Mouse (Mus musculus) neural tube, embryonic 14.5 days (tissue): ENCODE data around the gene Phf21a. TPM values are rescaled to one million over a fixed set of nuclear protein-coding genes. Genes with fewer than 3 reads are reported as not detected.
"Not testable (repeated sequence)": the region's sequence is repeated elsewhere in the genome, so short reads cannot be mapped to it uniquely, and the experiment has no call there.

Source experiments
- ATAC-seq: fragments of 200-750 bp; cut with Nextera tagmentation; 2 replicates; pipeline ENCODE4 v1.8.0; 2017; ENCODE audit warnings: low read depth, mild to moderate bottlenecking, moderate TSS enrichment, moderate library complexity
- H3K27ac ChIP-seq: fragments of 300-500 bp; sonication (generic); 2 replicates; pipeline ENCODE4 v1.5.1; 2014; ENCODE audit warnings: low read depth, mild to moderate bottlenecking, control low read depth, low read length, moderate library complexity, mixed read lengths
- H3K27me3 ChIP-seq: fragments of 300-500 bp; sonication (generic); 2 replicates; pipeline ENCODE4 v1.6.1; 2014; ENCODE audit warnings: low read length; ENCODE audit not compliant: control insufficient read depth, insufficient read depth
- H3K36me3 ChIP-seq: fragments of 300-500 bp; sonication (generic); 2 replicates; pipeline ENCODE4 v1.6.1; 2014; ENCODE audit warnings: low read length, mixed read lengths; ENCODE audit not compliant: control insufficient read depth, insufficient read depth
- H3K4me1 ChIP-seq: fragments of 300-500 bp; sonication (generic); 2 replicates; pipeline ENCODE4 v1.6.1; 2014; ENCODE audit warnings: low read length; ENCODE audit not compliant: control insufficient read depth, insufficient read depth
- H3K4me2 ChIP-seq: fragments of 300-500 bp; sonication (generic); 2 replicates; pipeline ENCODE4 v1.6.1; 2014; ENCODE audit warnings: mild to moderate bottlenecking, low read depth, low read length, control low read depth
- H3K4me3 ChIP-seq: fragments of 300-500 bp; sonication (generic); 2 replicates; pipeline ENCODE4 v1.5.1; 2014; ENCODE audit warnings: low read depth, low read length, control low read depth, mixed read lengths
- H3K9ac ChIP-seq: fragments of 300-500 bp; sonication (generic); replicated peaks from 2 replicates; pipeline ENCODE4 v1.6.1; 2014; ENCODE audit warnings: low read depth, mild to moderate bottlenecking, control low read depth, low read length, mixed read lengths
- H3K9me3 ChIP-seq: fragments of 300-500 bp; sonication (generic); 2 replicates; pipeline ENCODE4 v1.6.1; 2016; ENCODE audit warnings: low read length; ENCODE audit not compliant: control insufficient read depth
- WGBS: fragments of 180-500 bp; shearing (Covaris S2); extraction: QIAGEN DNeasy Blood & Tissue Kit; methylation state at CpG from one replicate; pipeline ENCODE4 v1.1.7; 2014; 5-methylcytosine and 5-hydroxymethylcytosine counted together
- polyA plus RNA-seq: library from polyadenylated mRNA; unstranded; fragments of >200 nt; fragmentation: Nextera tagmentation; extraction: Ambion mirVana; gene quantifications from 2 replicates; pipeline ENCODE4 v1.2.1, GENCODE M21; 2014

The Phf21a gene
- polyA plus RNA-seq, 1 experiment from 2014 or later: 39.9 TPM

DNA sequence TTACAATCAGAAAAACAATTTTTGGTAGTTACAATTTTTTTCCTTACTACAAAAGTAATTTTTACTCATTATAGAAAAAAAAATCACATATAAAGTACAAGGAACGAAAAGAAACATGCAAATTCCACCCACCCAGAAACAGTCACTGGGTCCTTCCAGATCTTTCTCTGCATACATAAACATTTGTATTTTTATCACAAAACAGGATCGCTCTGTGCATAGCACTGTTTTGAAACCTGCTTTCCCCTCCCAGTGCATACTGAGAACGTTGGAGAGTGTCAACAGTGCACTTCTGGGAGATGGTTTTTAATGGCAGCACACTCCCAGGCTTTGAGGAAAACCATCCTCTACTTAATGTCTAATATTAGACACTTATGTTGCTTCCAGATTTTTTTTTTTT is 25.3 kb upstream of the Phf21a start:
- no peaks in the 10 kb centered on the region for H3K27me3 ChIP-seq
- no peaks in the 10 kb centered on the region for H3K36me3 ChIP-seq
- H3K4me3 ChIP-seq: no peak overlapping the region
- H3K4me2 ChIP-seq: no peak overlapping the region
- H3K9ac ChIP-seq: no peak overlapping the region
- no peaks in the 10 kb centered on the region for H3K4me1 ChIP-seq
- H3K9me3 ChIP-seq: no peaks in the 10 kb centered on the region
- H3K27ac ChIP-seq: no peak overlapping the region
- no peak for ATAC-seq
- 78% methylated on average over 3 of the region's 3 CpGs for WGBS

DNA sequence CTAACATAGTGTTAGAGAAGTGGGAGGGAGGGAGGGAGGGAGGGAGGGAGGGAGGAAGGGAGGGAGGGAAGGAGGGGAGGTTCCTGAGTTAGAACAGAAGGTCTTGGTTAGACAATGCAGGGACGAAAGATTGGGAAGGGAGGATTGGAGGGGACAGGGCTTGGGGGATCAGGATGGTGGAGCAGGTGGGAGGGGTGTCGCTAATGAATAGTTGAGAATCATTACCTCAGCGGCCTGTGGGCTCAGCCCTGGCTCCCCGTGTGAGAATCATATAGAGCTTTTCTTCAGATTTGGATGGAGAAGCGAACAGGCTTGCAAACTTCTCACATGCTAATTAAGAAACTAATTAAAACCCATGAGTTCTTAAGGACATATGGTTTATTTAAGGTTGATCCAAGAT is 23.3 kb upstream of the Phf21a start:
- H3K4me2 ChIP-seq: no peak overlapping the region
- no peaks in the 10 kb centered on the region for H3K36me3 ChIP-seq
- H3K27ac ChIP-seq: no peak overlapping the region
- H3K4me3 ChIP-seq: no peak overlapping the region
- no peaks in the 10 kb centered on the region for H3K4me1 ChIP-seq
- no peak for ATAC-seq
- H3K9me3 ChIP-seq: no peaks in the 10 kb centered on the region
- 69% methylated on average over 5 of the region's 5 CpGs for WGBS
- H3K27me3 ChIP-seq: no peaks in the 10 kb centered on the region
- no peak overlapping the region for H3K9ac ChIP-seq

DNA sequence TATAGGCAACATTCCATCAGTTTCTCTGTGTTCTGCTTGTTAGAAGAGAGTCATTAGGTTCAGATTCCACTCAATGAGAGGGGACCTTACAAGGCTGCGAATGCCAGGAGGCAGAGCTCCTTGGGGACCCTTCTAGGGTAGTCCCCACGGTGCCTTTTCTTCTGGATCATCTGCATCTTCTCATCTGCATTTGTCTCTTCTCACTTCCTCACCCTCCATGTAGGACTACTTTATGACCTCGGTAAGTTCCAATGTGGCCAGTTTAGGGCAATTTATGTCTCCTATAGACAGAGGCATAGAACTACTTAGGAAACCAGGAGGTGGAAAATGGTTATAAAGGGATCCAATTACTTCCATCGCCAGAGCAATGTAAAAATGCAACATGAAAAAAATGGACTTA is 21.8 kb upstream of the Phf21a start:
- H3K9me3 ChIP-seq: no peaks in the 10 kb centered on the region
- no peak overlapping the region for H3K9ac ChIP-seq
- no peak overlapping the region for H3K4me3 ChIP-seq
- ATAC-seq: no peak
- H3K36me3 ChIP-seq: no peaks in the 10 kb centered on the region
- H3K27ac ChIP-seq: no peak overlapping the region
- H3K27me3 ChIP-seq: no peaks in the 10 kb centered on the region
- H3K4me2 ChIP-seq: no peak overlapping the region
- WGBS: 70% methylated on average over 4 of the region's 4 CpGs
- no peaks in the 10 kb centered on the region for H3K4me1 ChIP-seq

DNA sequence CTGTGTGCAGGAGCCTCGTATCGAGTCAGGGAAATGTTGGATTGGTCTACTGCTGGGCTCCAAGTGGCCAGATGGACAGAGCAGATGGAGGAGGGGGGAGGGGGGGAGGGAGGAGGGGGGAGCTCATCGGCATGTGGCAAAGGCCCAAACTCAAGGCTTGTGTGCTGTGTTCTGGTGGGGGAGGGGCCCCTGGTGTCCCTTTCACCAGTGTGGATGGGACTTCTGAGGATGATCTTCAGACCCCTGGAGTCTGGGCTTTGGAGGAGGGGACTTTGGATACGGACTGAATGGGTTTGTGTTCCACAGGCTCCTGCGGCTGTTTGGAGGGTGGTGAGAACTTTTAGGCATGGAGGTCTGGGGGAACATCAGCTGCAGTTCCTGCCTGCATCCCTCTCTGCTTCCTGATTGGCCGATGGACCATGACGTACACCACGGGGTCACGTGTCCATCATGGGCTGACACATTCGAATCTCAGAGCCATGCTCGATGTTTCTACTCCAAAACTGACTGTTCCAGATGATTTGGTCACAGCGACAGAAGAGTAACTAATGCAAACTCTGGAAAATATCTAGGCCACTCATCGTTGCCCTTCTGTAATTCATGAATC is 16.7 kb upstream of the Phf21a start:
- no peak overlapping the region for H3K4me2 ChIP-seq
- H3K27ac ChIP-seq: no peak overlapping the region

DNA sequence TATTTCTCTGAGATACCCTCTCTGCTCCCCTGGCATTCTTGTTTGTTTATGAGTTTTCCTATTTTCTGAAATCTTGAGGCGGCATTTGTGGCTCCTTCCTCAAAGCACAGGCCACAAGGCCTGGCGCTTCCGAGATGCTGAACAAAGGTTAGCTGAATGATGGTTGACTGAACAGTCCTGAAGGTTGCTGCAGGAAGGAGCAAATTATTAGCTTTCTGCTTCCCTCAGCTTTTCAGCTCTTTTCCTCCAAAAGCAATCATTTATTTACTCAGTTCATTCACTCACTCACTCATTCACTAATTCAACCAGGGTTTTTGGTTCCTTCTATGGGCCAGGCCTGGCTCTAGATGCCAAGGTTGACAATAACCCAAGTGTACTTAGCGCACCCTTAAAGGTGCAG is 10.7 kb upstream of the Phf21a start:
- Histone ChIP-seq H3K9me3 (no peaks in the 10 kb centered on the region), H3K27ac (no peak overlapping the region), H3K4me2 (no peak overlapping the region), H3K9ac (no peak overlapping the region), H3K4me1 (no peaks in the 10 kb centered on the region), H3K36me3 (no peaks in the 10 kb centered on the region), H3K4me3 (no peak overlapping the region), H3K27me3 (no peaks in the 10 kb centered on the region)
- no peak for ATAC-seq
- WGBS: 92% methylated on average over 4 of the region's 4 CpGs

More for the DNA sequence above, 16.7 kb upstream of the Phf21a start:
- Histone ChIP-seq H3K27me3 (no peaks in the 10 kb centered on the region), H3K9ac (no peak overlapping the region), H3K9me3 (no peaks in the 10 kb centered on the region), H3K4me1 (no peaks in the 10 kb centered on the region), H3K4me3 (no peak overlapping the region), H3K36me3 (no peaks in the 10 kb centered on the region)
- 79% methylated on average over 13 of the region's 13 CpGs for WGBS
- no peak for ATAC-seq

DNA sequence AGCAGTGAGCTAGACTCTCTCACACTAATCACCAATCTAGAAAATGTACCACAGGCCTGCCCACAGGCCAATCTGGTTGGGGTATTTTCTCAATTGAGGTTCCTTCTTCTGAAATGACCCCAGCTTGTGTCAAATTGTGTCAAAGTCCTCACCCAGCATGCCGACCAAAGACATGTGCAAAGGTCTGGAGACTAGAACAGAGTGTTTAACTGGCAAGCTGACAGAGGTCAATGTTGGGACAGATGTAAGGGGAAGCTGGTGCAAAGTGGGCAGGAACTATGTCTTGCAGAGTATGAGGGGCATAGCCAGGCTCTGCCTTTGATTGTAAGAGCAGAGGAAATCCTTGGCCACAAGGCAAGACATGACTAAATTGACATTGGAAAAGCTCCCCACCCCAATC is 7.2 kb upstream of the Phf21a start:
- no peaks in the 10 kb centered on the region for H3K27me3 ChIP-seq
- H3K9ac ChIP-seq: no peak overlapping the region
- 93% methylated on average over 1 of the region's 1 CpGs for WGBS
- no peak overlapping the region for H3K4me3 ChIP-seq
- ATAC-seq: no peak
- no peaks in the 10 kb centered on the region for H3K4me1 ChIP-seq
- no peak overlapping the region for H3K4me2 ChIP-seq
- no peak overlapping the region for H3K27ac ChIP-seq
- H3K36me3 ChIP-seq: no peaks in the 10 kb centered on the region
- H3K9me3 ChIP-seq: no peaks in the 10 kb centered on the region

DNA sequence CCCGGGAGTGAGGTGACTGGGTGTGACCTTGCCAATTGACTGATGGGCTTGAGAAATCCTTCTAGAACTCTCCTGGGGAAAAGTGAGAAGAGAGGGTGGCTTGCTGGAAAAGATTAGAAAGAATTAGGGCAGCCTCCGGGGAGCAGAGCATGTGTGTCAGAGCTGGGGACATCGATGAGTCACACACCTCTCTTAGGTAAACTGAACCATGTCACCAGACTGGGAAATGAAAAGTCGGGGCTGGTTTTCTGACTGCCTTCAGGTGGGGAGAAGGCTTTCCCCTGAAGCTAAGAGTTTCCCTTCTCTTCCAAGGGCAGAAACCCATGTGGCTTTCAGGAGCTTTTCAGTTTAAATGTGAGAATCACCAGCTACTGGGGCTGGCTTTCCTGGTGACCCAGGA is 5.9 kb upstream of the Phf21a start:
- WGBS: 90% methylated on average over 4 of the region's 4 CpGs
- no peak overlapping the region for H3K27ac ChIP-seq
- H3K9ac ChIP-seq: no peak overlapping the region
- H3K4me3 ChIP-seq: no peak overlapping the region
- no peaks in the 10 kb centered on the region for H3K27me3 ChIP-seq
- H3K4me2 ChIP-seq: no peak overlapping the region
- ATAC-seq: no peak
- no peaks in the 10 kb centered on the region for H3K4me1 ChIP-seq
- H3K36me3 ChIP-seq: no peaks in the 10 kb centered on the region
- H3K9me3 ChIP-seq: no peaks in the 10 kb centered on the region

DNA sequence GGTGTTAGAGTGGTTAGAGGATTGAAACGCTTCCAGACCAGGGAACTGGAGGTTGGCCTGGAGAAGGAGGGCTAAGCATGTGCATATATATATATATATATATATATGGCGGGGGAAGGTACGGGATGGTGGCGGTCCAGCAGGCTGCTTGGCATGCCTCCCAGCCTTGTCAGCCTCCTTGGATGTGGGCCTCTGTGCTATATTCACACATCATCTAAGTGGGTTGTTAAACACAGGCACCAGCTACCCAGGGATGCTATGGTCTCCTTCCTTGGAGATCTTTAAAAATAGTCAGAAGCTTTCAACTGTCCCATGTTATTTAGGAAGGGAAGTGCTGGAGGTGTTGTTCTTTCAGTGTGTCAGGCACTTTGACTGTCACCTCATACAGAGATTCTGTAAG is 3.1 kb upstream of the Phf21a start:
- 93% methylated on average over 4 of the region's 4 CpGs for WGBS
- no peaks in the 10 kb centered on the region for H3K4me1 ChIP-seq
- no peaks in the 10 kb centered on the region for H3K9me3 ChIP-seq
- no peak overlapping the region for H3K9ac ChIP-seq
- no peak for ATAC-seq
- H3K27ac ChIP-seq: no peak overlapping the region
- no peak overlapping the region for H3K4me3 ChIP-seq
- no peaks in the 10 kb centered on the region for H3K27me3 ChIP-seq
- no peaks in the 10 kb centered on the region for H3K36me3 ChIP-seq
- H3K4me2 ChIP-seq: no peak overlapping the region

DNA sequence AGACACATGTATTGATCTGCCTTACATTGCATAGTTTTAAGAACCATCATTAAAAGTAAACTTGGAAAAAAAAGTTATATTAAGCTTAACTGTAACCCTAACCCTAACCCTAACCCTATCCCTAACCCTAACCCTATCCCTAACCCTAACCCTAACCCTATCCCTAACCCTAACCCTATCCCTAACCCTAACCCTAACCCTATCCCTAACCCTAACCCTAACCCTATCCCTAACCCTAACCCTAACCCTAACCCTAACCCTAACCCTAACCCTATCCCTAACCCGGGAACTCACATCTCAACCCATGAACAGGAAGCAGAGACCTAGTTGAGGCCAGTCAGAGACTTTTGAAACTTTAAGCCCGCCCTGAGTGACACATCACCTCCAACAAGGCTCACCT is 586 bp downstream of the Phf21a start:
- ATAC-seq, H3K27ac ChIP-seq: not testable (repeated sequence)
- WGBS: 93% methylated on average over 2 of the region's 2 CpGs

More for the DNA sequence above, 586 bp downstream of the Phf21a start:
- not testable (repeated sequence) for H3K27me3 ChIP-seq, H3K4me1 ChIP-seq, H3K4me2 ChIP-seq, H3K4me3 ChIP-seq, H3K9ac ChIP-seq, H3K36me3 ChIP-seq, H3K9me3 ChIP-seq
